Mouse (Mus musculus): ENCODE data around the gene Tjp2.

DNA sequence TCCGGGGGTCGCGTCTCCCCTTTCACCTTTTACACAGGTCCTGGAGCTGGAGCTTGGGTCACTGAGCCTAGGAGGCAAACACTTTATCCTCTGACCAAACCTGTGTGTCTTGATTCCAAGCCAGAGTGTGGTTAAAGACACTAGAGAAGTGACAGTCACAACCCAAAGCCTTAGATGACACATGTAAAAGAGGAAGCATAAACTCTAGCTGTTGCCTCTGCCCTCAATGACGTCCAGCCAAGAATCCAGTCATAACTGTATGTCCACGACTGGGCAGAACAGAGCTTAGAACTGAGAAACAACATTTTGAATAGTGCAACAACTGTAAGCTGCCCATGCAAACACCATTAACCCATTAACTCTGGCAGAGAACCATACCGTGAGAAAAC lies 68.8 kb downstream of the Tjp2 start:
- no peak for TF ChIP-seq CTCF (IDR thresholded peaks at IDR 0.05; ENCODE audit: borderline replicate concordance, control insufficient read depth, extremely low read depth, insufficient read depth, low read length, poor library complexity)
- TF ChIP-seq POLR2A (IDR thresholded peaks at IDR 0.05; ENCODE audit: control insufficient read depth, extremely low read depth, insufficient read depth, low read length, poor library complexity): no peak

Data from thymus, adult 2 months (tissue).